Mouse (Mus musculus) liver, embryonic 14.5 days (tissue): ENCODE data around the gene Nrxn2.

Experiments
- CTCF ChIP-seq: IDR thresholded peaks from 2 replicates; pipeline ENCODE4 v1.5.1; 2016; ENCODE audit warnings: antibody characterized with exemption, low read depth, control low read depth
- EP300 ChIP-seq: IDR thresholded peaks from 2 replicates; pipeline ENCODE4 v1.6.1; 2016; ENCODE audit warnings: antibody characterized with exemption, low read depth

GRCm38 (mm10) chr19:6572001-6572400 lies 153.5 kb downstream of the Nrxn2 start:
- TF ChIP-seq CTCF (no peak), EP300 (no peak)
